Mouse (Mus musculus) embryonic facial prominence, embryonic 11.5 days (tissue): Measurements from ENCODE around the gene Tmem88b. TPM values are rescaled to one million over a fixed set of nuclear protein-coding genes. Genes with fewer than 3 reads are reported as not detected.

Source experiments
- ATAC-seq: fragments of 200-750 bp; cut with Nextera tagmentation; replicated peaks from 2 replicates; pipeline ENCODE4 v1.8.0; 2017; ENCODE audit warnings: low read depth; ENCODE audit not compliant: insufficient number of reproducible peaks, low FRiP score, low TSS enrichment
- DNase-seq: peaks from one replicate; pipeline ENCODE4 v3.0.0-alpha.2; 2015; ENCODE audit warnings: low spot score
- H3K27ac ChIP-seq: fragments of 300-500 bp; sonication (generic); replicated peaks from 2 replicates; pipeline ENCODE4 v1.5.1; 2014; ENCODE audit warnings: mild to moderate bottlenecking, low read depth, low read length, control low read depth
- H3K27me3 ChIP-seq: fragments of 300-500 bp; sonication (generic); 2 replicates; pipeline ENCODE4 v1.6.1; 2014; ENCODE audit warnings: mild to moderate bottlenecking, low read length, moderate library complexity, mixed read lengths; ENCODE audit not compliant: control insufficient read depth, insufficient read depth
- H3K36me3 ChIP-seq: fragments of 300-500 bp; sonication (generic); replicated peaks from 2 replicates; pipeline ENCODE4 v1.6.1; 2014; ENCODE audit warnings: low read depth, mild to moderate bottlenecking, low read length, moderate library complexity, mixed read lengths; ENCODE audit not compliant: control insufficient read depth, insufficient read depth
- H3K4me1 ChIP-seq: fragments of 300-500 bp; sonication (generic); 2 replicates; pipeline ENCODE4 v1.6.1; 2014; ENCODE audit warnings: low read length, mixed read lengths; ENCODE audit not compliant: control insufficient read depth, insufficient read depth
- H3K4me2 ChIP-seq: fragments of 300-500 bp; sonication (generic); 2 replicates; pipeline ENCODE4 v1.6.1; 2014; ENCODE audit warnings: low read depth, mild to moderate bottlenecking, control low read depth, low read length, moderate library complexity
- H3K4me3 ChIP-seq: fragments of 300-500 bp; sonication (generic); 2 replicates; pipeline ENCODE4 v1.5.1; 2014; ENCODE audit warnings: low read depth, low read length, control low read depth
- H3K9ac ChIP-seq: fragments of 300-500 bp; sonication (generic); replicated peaks from 2 replicates; pipeline ENCODE4 v1.6.1; 2014; ENCODE audit warnings: mild to moderate bottlenecking, control low read depth, low read length
- H3K9me3 ChIP-seq: fragments of 300-500 bp; sonication (generic); replicated peaks from 2 replicates; pipeline ENCODE4 v1.6.1; 2016; ENCODE audit warnings: mild to moderate bottlenecking, low read length, inconsistent platforms, mixed read lengths; ENCODE audit not compliant: control insufficient read depth
- WGBS: fragments of 180-500 bp; shearing (Covaris S2); extraction: QIAGEN DNeasy Blood & Tissue Kit; methylation state at CpG from one replicate; pipeline ENCODE4 v1.1.7; 2014; 5-methylcytosine and 5-hydroxymethylcytosine counted together
- polyA plus RNA-seq: library from polyadenylated mRNA; unstranded; fragments of >200 nt; fragmentation: Nextera tagmentation; extraction: Ambion mirVana; gene quantifications from 2 replicates; pipeline ENCODE4 v1.2.1, GENCODE M21; 2014

Tmem88b gene
- polyA plus RNA-seq, 1 experiment from 2014 or later, result 0.18 TPM

DNA sequence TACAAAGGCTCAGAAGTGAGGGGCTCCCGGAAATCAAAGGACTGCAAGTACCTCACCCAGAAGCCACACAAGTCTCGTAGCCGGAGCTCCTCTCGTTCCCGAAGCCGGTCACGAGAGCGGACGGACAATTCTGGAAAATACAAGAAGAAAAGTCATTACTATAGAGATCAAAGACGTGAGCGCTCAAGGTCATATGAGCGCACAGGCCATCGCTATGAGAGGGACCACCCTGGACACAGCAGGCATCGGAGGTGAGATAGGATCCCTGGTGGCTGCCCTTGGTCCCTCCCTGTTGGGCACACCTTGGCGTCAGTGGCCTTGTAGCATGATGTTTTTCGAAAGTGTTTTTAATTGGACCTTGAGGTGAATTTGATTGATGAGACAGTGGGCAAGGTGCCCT lies 37.8 kb upstream of the Tmem88b start:
- DNase-seq (no peak), ATAC-seq (0 out of 2 replicates have a peak, but pooled peaks have one; percentile 37)
- 95% methylated on average over 16 of the region's 16 CpGs for WGBS
- Histone ChIP-seq H3K27me3 (no peaks in the 10 kb centered on the region), H3K27ac (no peak overlapping the region), H3K4me2 (no peak overlapping the region), H3K9ac (no peak overlapping the region), H3K36me3 (peaks cover 30% of the 10 kb centered on the region), H3K4me3 (no peak overlapping the region), H3K9me3 (no peaks in the 10 kb centered on the region), H3K4me1 (no peaks in the 10 kb centered on the region)

DNA sequence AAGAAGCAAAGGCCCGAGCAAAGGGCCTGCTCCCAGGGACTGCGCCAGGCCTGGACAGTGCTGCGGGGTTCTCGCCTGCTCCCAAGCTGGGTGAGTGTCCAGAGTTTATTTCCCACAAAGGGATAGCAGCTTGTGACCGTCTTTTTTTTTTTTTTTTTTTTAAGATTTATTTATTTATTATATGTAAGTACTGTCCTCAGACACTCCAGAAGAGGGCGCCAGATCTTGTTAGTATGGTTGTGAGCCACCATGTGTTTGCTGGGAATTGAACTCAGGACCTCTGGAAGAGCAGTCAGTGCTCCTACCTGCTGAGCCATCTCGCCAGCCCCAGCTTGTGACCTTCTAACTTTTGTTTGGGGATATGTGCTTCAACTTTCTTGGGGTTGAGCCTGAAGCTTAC lies 35.4 kb upstream of the Tmem88b start:
- H3K9ac ChIP-seq, result no peak overlapping the region
- DNase-seq (peak; percentile 49), ATAC-seq (no peak)
- no peaks in the 10 kb centered on the region for H3K4me1 ChIP-seq
- H3K27me3 ChIP-seq, result no peaks in the 10 kb centered on the region
- peaks cover 33% of the 10 kb centered on the region for H3K36me3 ChIP-seq
- no peak overlapping the region for H3K27ac ChIP-seq
- H3K9me3 ChIP-seq, result no peaks in the 10 kb centered on the region
- no peak overlapping the region for H3K4me2 ChIP-seq
- WGBS, result 80% methylated on average over 7 of the region's 7 CpGs
- H3K4me3 ChIP-seq, result no peak overlapping the region

DNA sequence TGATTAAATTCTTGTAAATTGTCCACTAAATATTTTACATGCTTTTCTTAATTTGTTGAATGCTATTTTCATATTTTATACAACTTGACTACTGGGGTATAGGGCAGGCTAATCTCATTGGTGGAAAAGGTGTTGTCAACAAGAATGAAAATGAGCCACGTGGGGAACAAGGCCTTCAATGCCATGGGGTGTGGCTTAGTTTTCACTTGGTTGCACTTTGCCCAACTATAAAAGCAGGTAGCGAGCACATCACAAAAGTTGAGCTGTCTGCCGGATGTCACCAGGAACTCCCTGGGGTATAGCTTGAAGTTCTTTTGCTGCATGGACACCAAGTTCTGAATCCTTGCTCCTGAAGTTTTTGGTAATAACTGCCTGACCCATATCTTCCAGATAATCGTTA lies 31.9 kb upstream of the Tmem88b start:
- WGBS, result 88% methylated on average over 4 of the region's 4 CpGs
- no peak overlapping the region for H3K4me2 ChIP-seq

DNA sequence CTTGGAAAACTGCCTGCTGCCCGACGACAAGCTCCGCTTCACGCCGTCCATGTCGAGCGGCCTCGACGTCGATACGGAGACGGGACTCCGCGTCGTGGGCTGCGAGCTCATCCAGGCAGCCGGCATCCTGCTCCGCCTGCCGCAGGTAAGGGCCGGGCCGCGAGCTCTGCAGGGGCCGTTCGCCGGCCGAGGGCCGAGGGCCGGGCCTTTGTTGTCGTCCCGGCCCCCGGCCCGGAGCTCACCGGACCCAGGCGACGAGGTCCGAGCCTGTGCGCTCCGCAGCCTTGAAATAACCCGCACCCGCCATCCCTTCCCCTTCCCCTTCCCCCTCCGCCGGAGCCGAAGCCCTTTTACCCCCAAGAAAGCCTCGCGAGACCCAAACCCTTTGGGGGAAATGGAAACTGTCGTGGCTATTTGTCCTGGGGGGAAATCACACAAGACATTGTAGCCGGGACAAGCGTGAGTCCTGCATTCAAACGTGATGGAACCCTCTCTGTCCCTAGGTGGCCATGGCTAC lies 27.0 kb upstream of the Tmem88b start:
- Histone ChIP-seq H3K9me3 (no peaks in the 10 kb centered on the region), H3K27ac (peak overlapping the region; percentile 67), H3K9ac (peak overlapping the region; percentile 99), H3K27me3 (no peaks in the 10 kb centered on the region), H3K4me3 (peak overlapping the region; percentile 99), H3K4me2 (peak overlapping the region; percentile 72), H3K36me3 (peaks cover 14% of the 10 kb centered on the region), H3K4me1 (no peaks in the 10 kb centered on the region; the same call in none of the 2 replicates)
- peak; percentile 44 for ATAC-seq
- DNase-seq, result peak; percentile 40
- WGBS, result under 1% methylated on average over 49 of the region's 49 CpGs

More for the DNA sequence above, 31.9 kb upstream of the Tmem88b start:
- H3K27me3 ChIP-seq, result no peaks in the 10 kb centered on the region
- H3K9ac ChIP-seq, result no peak overlapping the region
- peaks cover 28% of the 10 kb centered on the region for H3K36me3 ChIP-seq
- H3K27ac ChIP-seq, result no peak overlapping the region
- no peaks in the 10 kb centered on the region for H3K9me3 ChIP-seq
- H3K4me1 ChIP-seq, result no peaks in the 10 kb centered on the region; the same call in none of the 2 replicates
- ATAC-seq (no peak), DNase-seq (no peak)
- H3K4me3 ChIP-seq, result no peak overlapping the region

DNA sequence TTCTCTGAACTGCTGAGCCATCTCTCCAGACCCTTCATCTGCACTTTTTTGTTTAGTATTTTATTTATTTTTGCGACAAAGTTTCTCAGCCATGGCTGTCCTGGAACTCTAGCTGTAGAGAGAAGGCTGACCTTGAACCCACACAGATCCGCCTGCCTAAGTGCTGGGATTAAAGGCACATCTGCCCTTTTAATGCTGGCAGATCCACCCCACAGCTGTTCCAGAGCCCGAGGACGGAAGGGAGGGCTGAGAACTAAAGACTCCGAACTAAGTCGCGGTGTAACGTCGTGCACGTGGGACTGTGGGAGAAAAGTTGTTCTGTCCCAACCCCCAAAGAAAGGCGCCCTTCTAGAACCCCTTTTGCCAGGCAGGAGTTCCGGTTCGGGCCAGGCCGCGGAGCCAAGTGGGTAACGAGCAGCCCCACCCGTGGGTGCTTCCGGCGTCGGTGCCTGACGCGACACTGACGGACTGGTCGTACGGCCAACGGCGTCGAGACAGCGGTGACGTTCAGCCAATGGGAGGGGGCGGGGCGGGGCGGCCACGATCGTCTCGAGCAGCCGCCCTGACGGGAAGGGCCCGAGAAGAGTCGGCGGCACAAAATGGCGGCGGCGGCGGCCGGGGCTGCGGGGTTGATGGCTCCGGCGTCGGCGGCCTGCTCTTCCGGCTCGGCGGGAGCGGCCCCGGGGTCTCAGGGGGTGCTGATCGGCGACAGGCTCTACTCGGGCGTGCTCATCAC lies 26.4 kb upstream of the Tmem88b start, which contains the start of gene Ccnl2:
Ccnl2 (plus strand) TSS at position 561 of the 736 bp plus-strand sequence.
- WGBS, result under 1% methylated on average over 60 of the region's 60 CpGs
- peak; percentile 97 for ATAC-seq

DNA sequence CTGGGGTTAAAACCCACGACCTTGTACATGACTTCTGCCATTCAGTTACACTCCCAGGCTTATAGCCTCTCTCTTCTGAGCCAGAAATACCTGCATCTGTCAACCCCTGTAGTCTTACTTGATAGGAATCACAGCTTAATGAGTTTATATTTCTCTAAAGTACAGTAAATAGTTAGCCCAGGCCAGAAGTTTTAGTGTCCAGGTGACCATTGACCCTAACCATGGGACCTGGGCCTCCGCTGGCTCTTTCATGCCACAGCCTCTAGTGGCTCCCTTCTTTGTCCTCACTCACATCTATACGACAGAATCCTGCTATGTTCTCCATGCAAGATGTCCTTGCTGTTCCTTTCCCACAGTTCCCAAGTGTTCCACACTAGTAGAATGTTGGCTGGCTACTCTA lies 22.2 kb upstream of the Tmem88b start:
- 87% methylated on average over 3 of the region's 3 CpGs for WGBS
- H3K27me3 ChIP-seq, result no peaks in the 10 kb centered on the region
- peaks cover 8% of the 10 kb centered on the region for H3K36me3 ChIP-seq
- no peaks in the 10 kb centered on the region for H3K9me3 ChIP-seq
- ATAC-seq (no peak), DNase-seq (no peak)
- no peak overlapping the region for H3K4me2 ChIP-seq
- H3K4me1 ChIP-seq, result no peaks in the 10 kb centered on the region; the same call in 1 of the 2 replicates
- no peak overlapping the region for H3K9ac ChIP-seq
- no peak overlapping the region for H3K27ac ChIP-seq
- no peak overlapping the region for H3K4me3 ChIP-seq

More for the DNA sequence above, 26.4 kb upstream of the Tmem88b start, which contains the start of gene Ccnl2:
- peak; percentile 97 for DNase-seq
- no peaks in the 10 kb centered on the region; the same call in none of the 2 replicates for H3K4me1 ChIP-seq
- peak within 1 kb of the TSS; percentile 99 for H3K4me3 ChIP-seq
- H3K9ac ChIP-seq, result peak within 1 kb of the TSS; percentile 99
- peak within 1 kb of the TSS; percentile 67 for H3K27ac ChIP-seq
- H3K9me3 ChIP-seq, result no peaks in the 10 kb centered on the region
- no peaks in the 10 kb centered on the region for H3K27me3 ChIP-seq
- H3K4me2 ChIP-seq, result peak within 1 kb of the TSS; percentile 72
- H3K36me3 ChIP-seq, result peaks cover 14% of the 10 kb centered on the region

DNA sequence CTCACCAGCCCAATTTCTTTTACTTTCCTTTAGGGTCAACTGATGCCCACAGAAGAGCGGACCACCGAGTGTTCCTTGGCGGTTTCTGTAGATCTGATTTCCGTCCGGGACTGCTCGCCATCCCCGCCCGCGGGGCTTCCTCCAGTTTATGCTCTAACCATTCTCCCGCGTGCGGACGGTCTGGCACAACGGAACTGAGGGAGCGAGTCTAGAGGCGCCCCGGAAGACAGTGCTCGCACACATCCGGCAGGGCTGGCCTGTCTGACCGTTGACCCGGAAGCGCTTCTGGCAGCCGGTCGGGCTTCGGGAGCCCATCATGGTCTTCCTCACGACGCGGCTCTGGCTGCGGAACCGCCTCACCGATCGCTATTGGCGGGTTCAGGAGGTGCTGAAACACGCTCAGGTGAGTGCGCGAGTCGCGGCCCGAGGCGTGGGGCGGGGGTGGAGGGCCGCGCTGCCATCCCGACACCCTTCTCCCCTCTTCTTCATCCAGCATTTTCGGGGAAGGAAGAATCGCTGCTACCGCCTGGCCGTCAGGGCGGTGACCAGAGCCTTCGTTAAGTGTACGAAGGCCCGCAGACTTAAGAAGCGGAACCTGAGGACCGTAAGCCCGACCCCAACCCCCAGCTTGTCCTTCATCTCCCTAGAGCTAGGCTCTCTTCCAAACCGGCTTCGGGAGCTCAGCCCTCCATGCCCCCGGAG lies 17.8 kb upstream of the Tmem88b start:
- Histone ChIP-seq H3K9ac (peak overlapping the region; percentile 85), H3K27ac (0 out of 2 replicates have a peak overlapping the region, but pooled peaks have one; percentile 35), H3K27me3 (no peaks in the 10 kb centered on the region), H3K4me2 (peak overlapping the region; percentile 60), H3K4me1 (no peaks in the 10 kb centered on the region; the same call in 1 of the 2 replicates), H3K4me3 (peak overlapping the region; percentile 82), H3K36me3 (no peaks in the 10 kb centered on the region; the same call in 1 of the 2 replicates), H3K9me3 (no peaks in the 10 kb centered on the region)
- DNase-seq, result peak; percentile 96
- under 1% methylated on average over 58 of the region's 58 CpGs for WGBS
- ATAC-seq, result peak; percentile 96
